Mouse (Mus musculus): Measurements from ENCODE around the gene Efna2. TPM values are rescaled to one million over a fixed set of nuclear protein-coding genes. Genes with fewer than 3 reads are reported as not detected.

Gene Efna2
- total and polyA plus RNA-seq, 3 experiments = 0.23 to 1.5 (median 0.86) TPM

DNA sequence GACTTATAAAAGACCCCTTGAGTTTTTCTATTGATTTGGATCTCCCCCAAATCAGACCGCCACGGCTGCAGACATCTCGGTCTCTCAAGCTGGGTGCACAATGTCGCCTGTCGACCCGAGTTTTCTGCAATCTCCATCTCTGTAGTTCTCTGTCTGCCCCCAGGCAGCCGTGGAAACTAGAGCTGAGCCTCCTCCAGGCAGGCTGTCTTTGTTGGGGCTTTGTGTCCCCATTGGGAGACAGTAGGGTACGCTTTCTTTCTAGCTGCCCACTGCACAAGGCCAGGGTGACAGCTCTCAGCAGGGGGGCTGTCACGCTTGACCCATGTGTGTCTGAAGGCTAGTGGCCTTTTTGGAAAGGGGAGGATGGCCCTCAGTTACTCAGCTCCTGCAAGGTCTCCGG, 28.4 kb downstream of the Efna2 start:
- no peak overlapping the region for H3K4me3 ChIP-seq (replicated peaks in 1 of 3; ENCODE audit: low read depth in 2 of 3, low read length in 2 of 3, poor library complexity in 1 of 3)
- H3K27ac ChIP-seq (ENCODE audit: insufficient read depth, low read depth) = no peak overlapping the region
- DNase-seq (ENCODE audit: extremely low read depth) = no peak
- peaks cover 55% of the 10 kb centered on the region for H3K27me3 ChIP-seq (replicated peaks)
- no peak overlapping the region for H3K4me2 ChIP-seq (ENCODE audit: insufficient read depth, low read depth, poor library complexity, severe bottlenecking)
- TF ChIP-seq CTCF (conservative IDR thresholded peaks at IDR 0.05 in 1 of 2, IDR thresholded peaks at IDR 0.05 in 1 of 2; ENCODE audit: low read depth in 2 of 2, low read length in 2 of 2) = no peak
- no peak for TF ChIP-seq NELFE (IDR thresholded peaks at IDR 0.05; ENCODE audit: low read depth, low read length)
- TF ChIP-seq EP300 (IDR thresholded peaks at IDR 0.05; ENCODE audit: low read length) = no peak
- no peaks in the 10 kb centered on the region for H3K79me2 ChIP-seq (replicated peaks; ENCODE audit: control insufficient read depth, extremely low read depth, insufficient read depth, poor library complexity, severe bottlenecking)
- H3K4me1 ChIP-seq (ENCODE audit: control insufficient read depth in 1 of 2, insufficient read depth in 2 of 2) = peaks cover 0 to 2% of the 10 kb centered on the region in 2 experiments; a peak in 1 of 4 replicates
- in situ Hi-C loops (cut with MboI; ENCODE audit: low pct_ligation_motif_present, low pct_unique_long_range_greater_than_20kb, low sequenced_read_pairs) (no loop called here), dilution Hi-C loops (cut with MboI; ENCODE audit: extremely low pct_ligation_motif_present, extremely low pct_unique_long_range_greater_than_20kb, low sequenced_read_pairs) (no loop called here)
- no peaks in the 10 kb centered on the region for H3K9me3 ChIP-seq (replicated peaks; ENCODE audit: low read length)
- no peaks in the 10 kb centered on the region for H3K36me3 ChIP-seq (replicated peaks in 1 of 2; ENCODE audit: control insufficient read depth in 1 of 2, insufficient read depth in 1 of 2, low read length in 1 of 2)
- H3K9ac ChIP-seq (ENCODE audit: insufficient read depth, low read depth) = no peak overlapping the region

DNA sequence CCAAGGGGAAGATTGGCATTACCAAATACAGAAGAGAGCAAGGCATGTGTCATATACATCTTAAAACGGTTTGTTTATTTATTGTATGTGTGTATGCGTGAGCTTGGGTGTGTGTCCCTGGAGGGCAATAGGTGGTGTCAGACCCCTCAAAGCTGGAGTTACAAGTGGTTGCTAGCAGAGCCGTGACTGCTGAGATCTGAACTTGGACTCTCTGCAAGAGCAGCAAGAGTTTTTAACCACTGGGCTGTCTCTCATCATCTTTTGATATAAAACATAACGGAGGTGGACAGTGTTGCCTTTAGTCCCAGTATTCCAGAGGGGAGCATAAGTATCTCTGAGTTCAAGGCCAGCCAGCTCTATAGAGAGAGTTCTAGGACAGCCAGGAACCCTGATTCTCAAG, 29.0 kb downstream of the Efna2 start:
- H3K4me2 ChIP-seq (ENCODE audit: insufficient read depth, low read depth, poor library complexity, severe bottlenecking) = no peak overlapping the region
- H3K9me3 ChIP-seq (replicated peaks; ENCODE audit: low read length) = no peaks in the 10 kb centered on the region
- H3K4me3 ChIP-seq (replicated peaks in 1 of 3; ENCODE audit: low read depth in 2 of 3, low read length in 2 of 3, poor library complexity in 1 of 3) = no peak overlapping the region
- dilution Hi-C loops (cut with MboI; ENCODE audit: extremely low pct_ligation_motif_present, extremely low pct_unique_long_range_greater_than_20kb, low sequenced_read_pairs) = no loop called here
- DNase-seq (ENCODE audit: extremely low read depth) = no peak
- H3K4me1 ChIP-seq (ENCODE audit: control insufficient read depth in 1 of 2, insufficient read depth in 2 of 2) = peaks cover 0 to 2% of the 10 kb centered on the region in 2 experiments; a peak in 1 of 4 replicates
- H3K9ac ChIP-seq (ENCODE audit: insufficient read depth, low read depth) = no peak overlapping the region
- no peaks in the 10 kb centered on the region for H3K36me3 ChIP-seq (replicated peaks in 1 of 2; ENCODE audit: control insufficient read depth in 1 of 2, insufficient read depth in 1 of 2, low read length in 1 of 2)
- H3K27me3 ChIP-seq (replicated peaks) = peaks cover 55% of the 10 kb centered on the region
- no peak overlapping the region for H3K27ac ChIP-seq (ENCODE audit: insufficient read depth, low read depth)
- in situ Hi-C loops (cut with MboI; ENCODE audit: low pct_ligation_motif_present, low pct_unique_long_range_greater_than_20kb, low sequenced_read_pairs) = no loop called here
- TF ChIP-seq CTCF (conservative IDR thresholded peaks at IDR 0.05 in 1 of 2, IDR thresholded peaks at IDR 0.05 in 1 of 2; ENCODE audit: low read depth in 2 of 2, low read length in 2 of 2) = no peak
- no peak for TF ChIP-seq POLR2AphosphoS2 (IDR thresholded peaks at IDR 0.05; ENCODE audit: low read depth, low read length)
- TF ChIP-seq ZC3H11A (IDR thresholded peaks at IDR 0.05; ENCODE audit: low read depth, low read length) = no peak
- TF ChIP-seq MAX (IDR thresholded peaks at IDR 0.05; ENCODE audit: low read length) = no peak
- TF ChIP-seq USF1 (IDR thresholded peaks at IDR 0.05; ENCODE audit: low read depth, low read length) = no peak
- TF ChIP-seq RAD21 (IDR thresholded peaks at IDR 0.05; ENCODE audit: low read depth, low read length) = no peak
- no peak for TF ChIP-seq EP300 (IDR thresholded peaks at IDR 0.05; ENCODE audit: low read length)
- TF ChIP-seq BHLHE40 (IDR thresholded peaks at IDR 0.05; ENCODE audit: low read depth, low read length) = no peak
- no peak for TF ChIP-seq MAZ (IDR thresholded peaks at IDR 0.05; ENCODE audit: low read depth, low read length)
- no peak for TF ChIP-seq E2F4 (IDR thresholded peaks at IDR 0.05; ENCODE audit: insufficient replicate concordance, low read depth, low read length)
- no peak for TF ChIP-seq ETS1 (conservative IDR thresholded peaks at IDR 0.05; ENCODE audit: low read depth, low read length)
- TF ChIP-seq GABPA (IDR thresholded peaks at IDR 0.05; ENCODE audit: insufficient replicate concordance, low read depth, low read length) = no peak
- TF ChIP-seq USF2 (conservative IDR thresholded peaks at IDR 0.05; ENCODE audit: low read depth, low read length) = no peak
- no peak for TF ChIP-seq HCFC1 (IDR thresholded peaks at IDR 0.05; ENCODE audit: low read depth, low read length)
- TF ChIP-seq CHD2 (IDR thresholded peaks at IDR 0.05; ENCODE audit: low read length) = no peak
- TF ChIP-seq PAX5 (IDR thresholded peaks at IDR 0.05; ENCODE audit: low read length) = no peak
- no peak for TF ChIP-seq JUN (IDR thresholded peaks at IDR 0.05; ENCODE audit: insufficient read depth, low read depth, low read length)
- no peak for TF ChIP-seq POLR2A (IDR thresholded peaks at IDR 0.05; ENCODE audit: low read depth, low read length)
- no peaks in the 10 kb centered on the region for H3K79me2 ChIP-seq (replicated peaks; ENCODE audit: control insufficient read depth, extremely low read depth, insufficient read depth, poor library complexity, severe bottlenecking)

All from CH12.LX (cell line).